ENCODE assay signal across 23 mouse cellular contexts in genomic region chr12:106721271-106722009, GRCm38 (mm10).
DNase-seq lines count a peak whose midpoint lies in the region; ATAC-seq and TF ChIP-seq lines count a peak whose summit lies in the region.
"Had no signal": no experiment of that assay in that cellular context is flagged by ENCODE, and none has a peak within 500 bp of the region (broad histone marks: within the 10 kb centered on the region; RNA-seq: fewer than 3 reads in every experiment).

No protein-coding gene starts in this region.

- H3K9me3 ChIP-seq in kidney, postnatal 0 days (replicated peaks; ENCODE audit: low read length): no peaks in the 10 kb centered on the region
- no peaks in the 10 kb centered on the region for H3K9me3 ChIP-seq in embryonic facial prominence, embryonic 13.5 days
- H3K9me3 ChIP-seq: embryonic facial prominence, embryonic 15.5 days; forebrain, embryonic 10.5 days; heart, embryonic 10.5 days; hindbrain, embryonic 13.5 days had no signal

- 33% methylated on average over 9 of the region's 9 CpGs for WGBS in kidney, postnatal 0 days
- 37% methylated on average over 9 of the region's 9 CpGs for WGBS in embryonic facial prominence, embryonic 13.5 days

- H3K4me3 ChIP-seq in kidney, postnatal 0 days (replicated peaks; ENCODE audit: low read depth, low read length): no peak overlapping the region
- no peak overlapping the region for H3K4me3 ChIP-seq in embryonic facial prominence, embryonic 13.5 days
- H3K4me3 ChIP-seq: embryonic facial prominence, embryonic 15.5 days; erythroblast, embryonic 14.5 days; forebrain, embryonic 10.5 days; heart, embryonic 10.5 days; hindbrain, embryonic 13.5 days had no signal

- no peak overlapping the region for H3K27ac ChIP-seq in kidney, postnatal 0 days
- H3K27ac ChIP-seq in embryonic facial prominence, embryonic 13.5 days: no peak overlapping the region
- H3K27ac ChIP-seq: embryonic facial prominence, embryonic 15.5 days; forebrain, embryonic 10.5 days; heart, embryonic 10.5 days; hindbrain, embryonic 13.5 days; hindbrain, postnatal 0 days had no signal

- no peak overlapping the region for H3K4me2 ChIP-seq in kidney, postnatal 0 days (ENCODE audit: low read length)
- H3K4me2 ChIP-seq in embryonic facial prominence, embryonic 13.5 days: no peak overlapping the region
- H3K4me2 ChIP-seq: embryonic facial prominence, embryonic 15.5 days; hindbrain, embryonic 13.5 days had no signal

- peak; percentile 57; the same call in 1 of the 2 replicates for ATAC-seq in kidney, postnatal 0 days (replicated peaks; ENCODE audit: low FRiP score, low read depth)
- no peak for ATAC-seq in embryonic facial prominence, embryonic 13.5 days (ENCODE audit: insufficient number of reproducible peaks, insufficient read depth, low FRiP score, low TSS enrichment, low read depth)
- ATAC-seq: forebrain, embryonic 14.5 days; hindbrain, postnatal 0 days had no signal

- TF ChIP-seq CTCF in kidney, postnatal 0 days (IDR thresholded peaks at IDR 0.05; ENCODE audit: low read depth): no peak

- DNase-seq in embryo, embryonic 11 days: peak; percentile 37
- no peak for DNase-seq in embryo, embryonic 9.5 days (ENCODE audit: extremely low spot score)
- peak; percentile 66 for DNase-seq in kidney, postnatal 0 days (ENCODE audit: low spot score)
- no peak for DNase-seq in kidney, adult 9 months
- peak; percentile 16 for DNase-seq in yolk sac, embryonic 10.5 days (ENCODE audit: low spot score)
- no peak for DNase-seq in adrenal gland, postnatal 25 days
- no peak for DNase-seq in gastrocnemius, postnatal 10 days
- DNase-seq: adrenal gland, adult 8-10 months; cerebellum, adult 11-12 months; cerebellum, adult 9-11 months; cerebellum, postnatal 36 days; heart, adult 18-20 months; heart, postnatal 10 days; heart, postnatal 4 days had no signal

- H3K4me1 ChIP-seq in kidney, postnatal 0 days (replicated peaks; ENCODE audit: insufficient read depth, low read length): no peaks in the 10 kb centered on the region
- H3K4me1 ChIP-seq in embryonic facial prominence, embryonic 13.5 days: peaks cover 15% of the 10 kb centered on the region
- H3K4me1 ChIP-seq: embryonic facial prominence, embryonic 15.5 days; heart, embryonic 10.5 days; hindbrain, embryonic 13.5 days had no signal

- no peaks in the 10 kb centered on the region for H3K27me3 ChIP-seq in kidney, postnatal 0 days (ENCODE audit: insufficient read depth, low read length)
- no peaks in the 10 kb centered on the region for H3K27me3 ChIP-seq in embryonic facial prominence, embryonic 13.5 days
- H3K27me3 ChIP-seq: embryonic facial prominence, embryonic 15.5 days; hindbrain, embryonic 13.5 days had no signal

- H3K9ac ChIP-seq in kidney, postnatal 0 days (ENCODE audit: low read depth, low read length): no peak overlapping the region
- H3K9ac ChIP-seq in embryonic facial prominence, embryonic 13.5 days: 0 out of 2 replicates have a peak overlapping the region, but pooled peaks have one; percentile 16
- H3K9ac ChIP-seq: embryonic facial prominence, embryonic 15.5 days; hindbrain, embryonic 13.5 days had no signal

- H3K36me3 ChIP-seq in kidney, postnatal 0 days (ENCODE audit: insufficient read depth, low read length): no peaks in the 10 kb centered on the region
- no peaks in the 10 kb centered on the region for H3K36me3 ChIP-seq in embryonic facial prominence, embryonic 13.5 days
- H3K36me3 ChIP-seq: embryonic facial prominence, embryonic 15.5 days; forebrain, embryonic 10.5 days; G1E; heart, embryonic 10.5 days; hindbrain, embryonic 13.5 days had no signal

Comparison
In these comparisons a context has a peak if more than half of its experiments do, and no peak if none do; other contexts are left out.
1. DNase-seq: peak in embryo, embryonic 11 days (single experiment), kidney, postnatal 0 days (single experiment) and yolk sac, embryonic 10.5 days (single experiment); none in embryo, embryonic 9.5 days (single experiment), kidney, adult 9 months (single experiment), adrenal gland, postnatal 25 days (single experiment) and gastrocnemius, postnatal 10 days (single experiment).